Mouse (Mus musculus) embryonic fibroblast, embryonic 13.5 days (primary cell): ENCODE measurements around the gene H2-M10.4.
"Not testable (repeated sequence)": the region's sequence is repeated elsewhere in the genome, so short reads cannot be mapped to it uniquely, and the experiment has no call there.

Experiments
- CTCF ChIP-seq: IDR thresholded peaks from 2 replicates; pipeline ENCODE4 v1.5.1; 2011; ENCODE audit warnings: mild to moderate bottlenecking, control low read depth, low read length, moderate library complexity, borderline replicate concordance; ENCODE audit not compliant: insufficient read depth
- POLR2A ChIP-seq: IDR thresholded peaks from 2 replicates; pipeline ENCODE4 v1.6.1; 2011; ENCODE audit warnings: low read depth, mild to moderate bottlenecking, control low read depth, low read length, moderate library complexity

DNA sequence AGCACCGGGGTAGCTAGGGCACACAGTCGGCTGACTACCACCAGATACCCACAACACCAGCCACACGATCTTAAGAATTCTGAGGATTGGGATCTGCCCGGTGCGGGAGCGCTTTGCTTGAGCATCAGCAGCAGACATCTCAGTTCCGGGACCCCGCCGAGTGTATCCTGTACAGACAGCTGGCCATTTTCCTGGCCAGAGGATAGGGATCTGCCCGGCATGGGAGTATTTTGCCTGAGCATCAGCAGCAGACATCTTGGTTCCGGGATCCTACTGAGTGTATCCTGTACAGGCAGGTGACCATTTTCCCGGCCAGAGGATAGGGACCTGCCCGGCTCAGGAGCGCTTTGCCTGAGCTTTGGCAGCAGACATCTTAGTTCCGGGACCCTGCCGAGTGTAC is 26.0 kb upstream of the H2-M10.4 start:
- not testable (repeated sequence) for TF ChIP-seq POLR2A, CTCF
